Mouse (Mus musculus): ENCODE results near the gene Pcdh17.

The Pcdh17 gene

DNA sequence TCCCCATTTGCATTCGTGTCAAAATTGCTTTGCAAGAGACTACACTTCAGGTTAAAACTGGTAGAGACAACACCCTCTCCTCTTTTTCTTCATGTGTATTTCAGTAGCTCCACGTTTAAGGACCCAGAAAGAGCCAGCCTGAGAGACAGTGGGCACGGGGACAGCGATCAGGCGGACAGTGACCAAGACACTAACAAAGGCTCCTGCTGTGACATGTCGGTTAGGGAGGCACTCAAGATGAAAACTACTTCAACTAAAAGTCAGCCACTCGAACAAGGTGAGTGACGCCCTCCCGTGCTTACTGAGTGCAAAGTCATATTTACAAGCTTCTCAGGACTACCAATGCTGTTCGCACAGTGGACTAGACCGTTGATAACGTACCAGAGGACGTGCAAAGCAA lies 34.0 kb downstream of the Pcdh17 start:
- DNase-seq (ENCODE audit: extremely low read depth, low read depth): no peak

DNA sequence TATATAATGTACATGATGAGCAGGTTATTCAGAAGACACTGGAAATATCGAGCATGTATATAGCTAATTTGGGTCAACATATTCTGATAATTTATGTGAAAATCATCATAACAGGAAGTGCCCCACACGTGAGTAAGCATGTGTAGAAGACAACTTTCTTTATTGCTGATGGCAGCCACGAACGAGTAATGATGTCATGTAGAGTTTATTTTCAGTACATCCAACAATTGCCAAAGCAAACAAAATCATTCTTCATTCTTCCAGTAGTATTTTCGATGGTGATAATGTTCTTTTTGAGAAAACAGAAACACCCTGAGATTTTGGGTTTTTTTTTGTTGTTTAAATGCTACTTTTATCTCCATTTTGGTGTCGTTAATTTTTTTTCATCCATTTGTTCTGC lies 37.2 kb downstream of the Pcdh17 start:
- no peak for DNase-seq (ENCODE audit: extremely low read depth, low read depth)

DNA sequence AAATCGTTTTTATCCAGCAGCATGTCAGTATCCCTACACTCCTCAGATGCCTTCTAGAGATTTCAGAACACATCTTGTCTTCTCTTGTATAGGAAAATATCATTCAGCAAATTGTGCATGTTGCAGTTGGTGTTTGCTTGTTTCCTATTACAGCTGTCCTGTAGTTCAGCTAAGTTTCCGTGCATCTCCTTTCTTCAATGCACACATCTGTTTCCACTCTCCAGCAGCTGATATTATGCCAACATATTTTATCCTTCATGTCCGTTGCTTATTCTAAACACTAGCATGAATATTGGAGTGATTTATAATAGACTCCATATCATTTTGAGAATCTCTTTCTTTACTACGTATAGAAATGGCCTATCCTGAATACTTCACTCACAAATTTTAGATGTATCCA lies 41.0 kb downstream of the Pcdh17 start:
- DNase-seq (ENCODE audit: extremely low read depth, low read depth): no peak

DNA sequence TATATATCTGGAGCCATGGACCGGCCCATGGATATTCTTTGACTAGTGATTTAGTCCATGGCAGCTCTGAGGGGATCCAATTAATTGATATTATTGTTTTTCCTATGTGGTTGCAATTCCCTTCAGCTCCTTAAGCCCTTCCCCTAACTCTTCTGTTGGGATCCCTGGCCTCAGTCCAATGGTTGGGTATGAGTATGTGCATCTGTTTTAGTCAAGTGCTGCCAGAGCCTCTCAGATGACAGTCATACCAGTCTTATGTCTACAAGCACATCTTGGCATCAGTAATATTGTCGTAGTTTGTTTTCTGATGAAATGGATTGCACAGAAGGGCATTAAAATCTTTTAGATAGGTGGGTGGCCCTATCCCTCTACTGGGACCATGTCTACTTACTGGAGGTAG lies 67.6 kb downstream of the Pcdh17 start:
- DNase-seq (ENCODE audit: extremely low read depth, low read depth): no peak

DNA sequence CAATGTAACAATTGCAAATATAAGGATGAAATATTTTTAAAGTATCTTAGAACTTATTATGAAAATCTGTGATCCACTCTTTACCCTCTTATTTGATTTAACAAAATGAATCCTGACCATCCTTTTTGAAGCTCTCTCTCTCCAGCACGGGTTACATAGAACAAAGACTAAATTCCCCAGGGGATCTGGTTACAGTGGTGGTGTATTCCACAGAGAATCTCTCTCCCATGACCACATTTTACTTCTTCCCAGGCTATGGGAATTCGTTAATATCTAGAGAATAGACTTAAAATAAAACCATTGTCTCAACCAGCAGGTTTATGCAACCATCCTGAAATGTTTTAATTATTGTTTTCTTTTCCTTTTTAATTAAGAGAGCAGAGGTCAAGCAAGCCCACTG lies 89.0 kb downstream of the Pcdh17 start:
- DNase-seq (ENCODE audit: extremely low read depth, low read depth): no peak

DNA sequence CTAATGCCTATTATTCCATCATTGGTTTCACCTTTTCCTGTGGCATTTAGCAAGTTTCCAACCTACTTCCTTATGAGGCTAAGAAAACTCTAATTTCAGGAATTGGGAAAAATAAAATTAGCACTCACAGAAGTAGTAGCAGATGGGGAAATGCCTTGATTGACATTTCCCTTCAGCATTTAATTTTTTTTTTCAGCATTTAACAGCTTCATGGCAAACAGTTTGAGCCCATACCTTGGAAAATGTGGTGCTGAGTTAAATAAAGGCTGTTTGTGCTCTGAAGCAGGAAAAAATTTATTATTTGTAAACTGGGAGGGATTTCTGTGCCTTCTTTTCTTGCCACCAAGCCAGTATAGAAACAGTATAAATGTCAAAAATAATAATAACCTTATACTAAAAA lies 91.9 kb downstream of the Pcdh17 start:
- DNase-seq (ENCODE audit: extremely low read depth, low read depth): no peak

DNA sequence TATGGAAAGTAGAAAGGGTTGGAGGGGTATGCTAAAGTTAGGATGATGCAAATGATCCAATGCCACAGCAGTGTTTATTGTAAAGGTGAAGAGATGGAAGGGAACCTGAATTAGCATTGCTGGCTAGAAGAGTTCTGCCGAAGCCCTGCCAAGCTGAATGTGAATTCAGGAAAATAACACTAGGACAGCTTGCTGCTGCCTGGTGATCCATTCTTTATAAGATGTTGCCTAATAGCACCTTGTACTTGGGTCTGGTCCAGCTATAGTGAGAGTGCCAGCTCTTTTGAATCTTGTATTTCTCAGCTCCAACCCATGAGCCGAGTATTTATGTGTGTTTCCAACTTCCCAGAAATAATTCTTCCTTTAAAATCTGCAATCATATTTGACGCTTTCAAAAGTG lies 98.5 kb downstream of the Pcdh17 start:
- DNase-seq (ENCODE audit: extremely low read depth, low read depth): no peak

DNA sequence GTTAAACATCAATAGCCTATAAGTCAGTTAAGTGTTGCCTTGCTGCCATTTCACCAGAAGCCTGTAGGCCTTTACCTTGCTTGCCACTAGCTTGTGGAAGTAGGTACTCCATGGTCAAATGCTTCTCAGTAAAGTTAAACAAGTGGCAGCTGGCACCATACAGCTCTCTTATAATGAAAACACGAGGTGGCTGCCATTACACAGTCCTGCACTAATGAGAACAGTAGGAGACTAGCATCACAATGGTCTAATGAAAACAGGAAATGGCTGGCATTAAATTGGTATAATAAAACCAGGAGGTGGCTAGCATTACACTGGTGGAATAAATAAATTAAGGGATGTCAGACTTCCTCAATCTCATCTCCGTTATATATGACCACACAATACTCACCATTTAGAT lies 102.6 kb downstream of the Pcdh17 start:
- DNase-seq (ENCODE audit: extremely low read depth, low read depth): no peak

DNA sequence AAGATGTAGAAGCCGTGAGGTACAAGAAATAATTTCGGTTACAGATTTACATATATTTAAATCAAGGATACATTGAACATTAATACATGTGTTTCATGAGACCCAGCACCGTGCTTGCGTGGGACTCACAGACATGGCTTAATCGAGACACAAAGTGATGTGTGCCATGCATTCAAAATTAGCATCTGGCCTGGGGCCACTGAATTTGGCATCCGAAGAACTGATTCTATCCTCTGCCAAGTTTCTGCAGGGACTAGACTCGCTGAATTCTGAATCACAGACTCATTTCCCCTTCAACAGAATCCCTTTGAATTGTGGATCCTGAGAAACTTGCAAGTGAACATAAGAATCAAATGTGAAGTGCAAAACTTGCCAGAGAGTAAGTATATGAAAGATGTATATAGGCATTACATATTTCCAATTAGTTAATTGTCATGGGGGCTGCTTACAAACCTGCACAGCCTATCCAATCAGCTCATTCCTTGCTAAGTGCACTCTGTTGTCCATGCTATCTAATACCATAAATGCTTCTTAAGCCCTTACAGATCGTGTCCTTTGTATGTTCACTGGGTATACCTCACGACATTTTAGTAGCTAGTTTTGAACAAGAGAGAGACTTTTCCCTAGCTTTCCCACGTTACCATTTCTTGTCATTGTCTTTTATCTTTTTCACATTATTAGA lies 104.3 kb downstream of the Pcdh17 start:
- no peak for DNase-seq (ENCODE audit: extremely low read depth, low read depth)

DNA sequence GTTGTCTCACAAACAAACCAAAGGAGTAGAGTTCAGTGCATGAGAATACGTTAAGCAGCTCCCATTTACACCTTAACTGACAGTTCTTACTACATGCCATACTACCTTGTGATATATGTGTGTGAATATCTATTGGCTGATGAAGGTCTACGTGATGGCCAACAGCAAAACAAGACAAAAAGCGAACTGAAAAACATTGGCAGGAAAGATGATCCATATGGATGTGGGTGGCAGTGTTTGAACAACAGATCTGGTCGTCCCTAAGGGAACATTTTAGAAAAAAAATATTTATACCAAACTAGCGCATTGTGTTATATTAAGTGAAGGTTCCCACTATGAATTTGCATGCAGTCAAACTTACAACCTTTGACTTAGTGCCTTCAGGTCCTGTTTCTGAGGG lies 108.2 kb downstream of the Pcdh17 start:
- no peak for DNase-seq (ENCODE audit: extremely low read depth, low read depth)

DNA sequence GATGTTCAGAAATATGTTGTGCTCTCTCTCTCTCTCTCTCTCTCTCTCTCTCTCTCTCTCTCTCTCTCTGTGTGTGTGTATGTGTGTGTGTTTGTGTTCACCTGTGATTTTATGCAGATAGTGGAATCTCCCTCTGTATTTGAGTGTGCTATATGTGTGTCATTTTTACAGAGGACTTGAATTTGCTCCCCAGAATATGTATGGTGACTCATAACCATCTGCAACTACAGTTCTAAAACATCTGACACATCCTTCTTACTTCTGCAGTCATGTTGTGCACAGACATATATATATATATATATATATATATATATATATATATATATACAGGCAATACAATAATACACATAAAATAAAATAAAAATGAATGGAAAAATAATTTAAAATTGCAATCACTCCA lies 127.7 kb downstream of the Pcdh17 start:
- no peak for DNase-seq (ENCODE audit: extremely low read depth, low read depth)
